Mouse (Mus musculus) heart, embryonic 14.5 days (tissue): ENCODE measurements around the gene Kctd18. TPM values are rescaled to one million over a fixed set of nuclear protein-coding genes. Genes with fewer than 3 reads are reported as not detected.

Experiments
- ATAC-seq: fragments of 200-750 bp; cut with Nextera tagmentation; 2 replicates; pipeline ENCODE4 v1.8.0; 2017; ENCODE audit warnings: low read depth, moderate TSS enrichment; ENCODE audit not compliant: insufficient number of reproducible peaks, insufficient read depth, low FRiP score
- H3K27ac ChIP-seq, 2 experiments: fragments of 200-500 bp in 1 of 2; fragments of 300-500 bp in 1 of 2; sonication (generic) in 1 of 2; replicated peaks in 1 of 2; 2 replicates each; pipeline ENCODE4 v1.5.1; 2012 to 2014; ENCODE audit warnings: low read depth in 2 of 2, low read length in 2 of 2, control low read depth in 1 of 2, mild to moderate bottlenecking in 1 of 2, mixed read lengths in 1 of 2; ENCODE audit not compliant: control insufficient read depth in 1 of 2, insufficient read depth in 1 of 2
- H3K27me3 ChIP-seq: fragments of 300-500 bp; sonication (generic); 2 replicates; pipeline ENCODE4 v1.6.1; 2014; ENCODE audit warnings: mild to moderate bottlenecking, low read length, control low read depth; ENCODE audit not compliant: control insufficient read depth, insufficient read depth
- H3K36me3 ChIP-seq: fragments of 300-500 bp; sonication (generic); 2 replicates; pipeline ENCODE4 v1.6.1; 2014; ENCODE audit warnings: mild to moderate bottlenecking, control low read depth, low read length, mixed read lengths; ENCODE audit not compliant: control insufficient read depth, insufficient read depth
- H3K4me1 ChIP-seq, 2 experiments: fragments of 200-500 bp in 1 of 2; fragments of 300-500 bp in 1 of 2; sonication (generic) in 1 of 2; 2 replicates each; pipeline ENCODE4 v1.6.1; 2012 to 2014; ENCODE audit warnings: low read length in 2 of 2, control low read depth in 1 of 2, mixed read lengths in 1 of 2; ENCODE audit not compliant: control insufficient read depth in 2 of 2, insufficient read depth in 2 of 2
- H3K4me2 ChIP-seq: fragments of 300-500 bp; sonication (generic); 2 replicates; pipeline ENCODE4 v1.6.1; 2014; ENCODE audit warnings: mild to moderate bottlenecking, low read length
- H3K4me3 ChIP-seq, 2 experiments: fragments of 200-500 bp in 1 of 2; fragments of 300-500 bp in 1 of 2; sonication (generic) in 1 of 2; 2 replicates each; pipeline ENCODE4 v1.5.1; 2012 to 2014; ENCODE audit warnings: low read length in 2 of 2, mild to moderate bottlenecking in 2 of 2, control low read depth in 1 of 2, low read depth in 1 of 2, moderate library complexity in 1 of 2; ENCODE audit not compliant: control insufficient read depth in 1 of 2, insufficient read depth in 1 of 2
- H3K9ac ChIP-seq: fragments of 300-500 bp; sonication (generic); 2 replicates; pipeline ENCODE4 v1.6.1; 2014; ENCODE audit warnings: mild to moderate bottlenecking, low read length
- H3K9me3 ChIP-seq: fragments of 300-500 bp; sonication (generic); 2 replicates; pipeline ENCODE4 v1.6.1; 2016; ENCODE audit warnings: low read length, control low read depth; ENCODE audit not compliant: control insufficient read depth
- WGBS: fragments of 180-500 bp; shearing (Covaris S2); extraction: QIAGEN DNeasy Blood & Tissue Kit; methylation state at CpG from one replicate; pipeline ENCODE4 v1.1.7; 2014; 5-methylcytosine and 5-hydroxymethylcytosine counted together
- polyA plus RNA-seq: library from polyadenylated mRNA; unstranded; fragments of >200 nt; fragmentation: Nextera tagmentation; extraction: Ambion mirVana; gene quantifications from 2 replicates; pipeline ENCODE4 v1.2.1, GENCODE M21; 2014

Kctd18 gene
- polyA plus RNA-seq, 1 experiment from 2014 or later, result 11.3 TPM

DNA sequence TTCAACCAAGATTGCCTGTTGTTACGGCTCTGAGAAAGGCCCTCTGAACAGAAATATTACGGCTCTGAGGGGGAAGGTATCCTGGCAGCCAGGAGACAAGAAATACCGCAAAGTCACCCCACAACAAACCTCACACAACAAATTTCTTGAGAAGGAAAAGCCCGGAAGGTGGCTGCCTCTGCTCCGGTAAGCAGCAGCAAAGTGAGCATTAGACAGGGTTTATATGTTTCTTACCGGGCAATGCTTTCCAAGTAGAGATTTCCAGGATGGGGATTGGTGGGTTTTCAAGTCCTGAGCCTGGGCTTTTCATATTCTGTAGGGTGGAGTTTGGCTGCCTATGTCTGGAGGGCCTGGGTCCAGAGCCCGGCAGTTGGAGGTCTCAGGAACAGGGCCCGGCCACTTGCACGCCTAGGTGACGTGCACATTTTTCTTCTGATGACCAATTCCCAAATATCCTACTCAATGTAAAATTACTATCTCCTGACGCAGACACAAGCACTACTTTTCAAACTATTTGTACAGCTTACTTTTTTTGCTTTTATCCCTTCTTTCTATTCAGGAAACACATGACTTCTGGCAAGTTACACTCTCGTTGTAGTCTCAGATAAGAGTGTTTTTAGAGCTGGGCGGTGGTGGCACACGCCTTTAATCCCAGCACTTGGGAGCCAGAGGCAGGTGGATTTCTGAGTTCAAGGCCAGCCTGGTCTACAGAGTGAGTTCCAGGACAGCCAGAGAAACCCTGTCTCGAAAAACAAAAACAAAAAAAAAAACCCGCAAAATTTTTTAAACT lies 65.0 kb downstream of the Kctd18 start:
- no peak overlapping the region for H3K4me2 ChIP-seq
- peaks cover 48% of the 10 kb centered on the region for H3K36me3 ChIP-seq
- no peak overlapping the region for H3K27ac ChIP-seq
- H3K4me1 ChIP-seq, result no peaks in the 10 kb centered on the region
- H3K9ac ChIP-seq, result no peak overlapping the region
- H3K4me3 ChIP-seq, result no peak overlapping the region
- 75% methylated on average over 16 of the region's 16 CpGs for WGBS
- H3K9me3 ChIP-seq, result no peaks in the 10 kb centered on the region
- H3K27me3 ChIP-seq, result no peaks in the 10 kb centered on the region
- ATAC-seq, result no peak

GRCm38 (mm10) chr1:57952509-57952908 lies 66.2 kb downstream of the Kctd18 start:
- Histone ChIP-seq H3K27ac (no peak overlapping the region), H3K4me3 (no peak overlapping the region), H3K27me3 (no peaks in the 10 kb centered on the region), H3K36me3 (peaks cover 38% of the 10 kb centered on the region), H3K4me1 (0 out of 4 replicates have a peak, but pooled peaks cover 0 to 2% of the 10 kb centered on the region in 2 experiments), H3K9me3 (no peaks in the 10 kb centered on the region), H3K9ac (no peak overlapping the region), H3K4me2 (no peak overlapping the region)
- WGBS, result 87% methylated on average over 4 of the region's 4 CpGs
- ATAC-seq, result no peak

DNA sequence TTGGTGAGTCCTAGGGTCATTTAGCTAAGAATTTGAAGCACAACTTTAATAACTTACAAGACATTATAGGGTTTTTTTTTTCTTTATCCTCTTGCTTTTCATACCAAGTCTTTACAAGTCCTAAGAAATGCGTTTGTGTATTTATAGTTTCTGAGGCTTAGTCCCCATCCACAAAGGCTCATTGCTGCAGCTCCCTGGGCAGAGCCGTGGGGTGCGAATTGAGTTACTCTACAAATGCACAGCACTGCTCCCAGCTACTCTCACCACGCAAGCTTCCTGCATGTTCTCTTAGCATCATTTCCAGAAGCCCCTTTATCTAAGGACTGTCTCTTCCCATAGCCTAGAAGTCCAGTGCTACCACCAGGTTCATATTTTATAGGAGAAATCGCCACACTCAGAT lies 69.0 kb downstream of the Kctd18 start:
- Histone ChIP-seq H3K4me1 (0 out of 4 replicates have a peak, but pooled peaks cover 0 to 2% of the 10 kb centered on the region in 2 experiments), H3K9me3 (no peaks in the 10 kb centered on the region), H3K27ac (no peak overlapping the region), H3K4me2 (no peak overlapping the region), H3K36me3 (peaks cover 26% of the 10 kb centered on the region), H3K27me3 (no peaks in the 10 kb centered on the region), H3K4me3 (no peak overlapping the region), H3K9ac (no peak overlapping the region)
- 72% methylated on average over 5 of the region's 5 CpGs for WGBS
- ATAC-seq, result no peak

- Histone ChIP-seq H3K4me1 (0 out of 4 replicates have a peak, but pooled peaks cover 0 to 2% of the 10 kb centered on the region in 2 experiments), H3K9me3 (no peaks in the 10 kb centered on the region), H3K4me2 (no peak overlapping the region), H3K9ac (no peak overlapping the region), H3K4me3 (no peak overlapping the region), H3K27me3 (no peaks in the 10 kb centered on the region), H3K36me3 (peaks cover 27% of the 10 kb centered on the region), H3K27ac (no peak overlapping the region)
- ATAC-seq, result no peak
- WGBS, result 0% methylated on average over 1 of the region's 1 CpGs
Observed at GRCm38 (mm10) chr1:57949195-57949594, 69.6 kb downstream of the Kctd18 start.

GRCm38 (mm10) chr1:57947552-57948347 lies 71.0 kb downstream of the Kctd18 start:
- no peak overlapping the region; a peak in 1 of 4 replicates for H3K27ac ChIP-seq
- H3K36me3 ChIP-seq, result peaks cover 29% of the 10 kb centered on the region
- H3K9ac ChIP-seq, result no peak overlapping the region
- no peak overlapping the region for H3K4me2 ChIP-seq
- 22% methylated on average over 2 of the region's 2 CpGs for WGBS
- no peak overlapping the region for H3K4me3 ChIP-seq
- no peaks in the 10 kb centered on the region for H3K27me3 ChIP-seq
- ATAC-seq, result no peak
- H3K9me3 ChIP-seq, result no peaks in the 10 kb centered on the region
- 0 out of 4 replicates have a peak, but pooled peaks cover 0 to 2% of the 10 kb centered on the region in 2 experiments for H3K4me1 ChIP-seq

DNA sequence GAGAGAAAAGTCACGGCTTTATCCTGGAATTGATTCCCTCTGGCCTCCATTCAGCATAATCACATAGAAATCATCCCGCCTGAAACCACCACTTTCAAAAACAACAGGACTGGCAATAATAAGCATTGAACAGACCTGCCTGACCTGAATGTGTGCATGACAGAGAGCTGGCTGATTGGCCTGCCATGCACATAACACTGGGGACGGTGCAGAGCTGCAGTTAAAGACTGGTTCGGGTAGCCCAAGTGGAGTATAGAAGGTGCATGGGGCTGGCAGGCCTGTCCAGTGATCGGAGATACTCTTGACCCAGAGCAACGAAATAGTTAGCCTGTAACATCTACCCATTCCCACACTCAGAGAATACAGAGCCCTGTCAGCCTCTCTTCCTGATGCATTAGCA lies 76.5 kb downstream of the Kctd18 start:
- H3K9me3 ChIP-seq, result no peaks in the 10 kb centered on the region
- no peak for ATAC-seq
- no peak overlapping the region for H3K4me2 ChIP-seq
- no peaks in the 10 kb centered on the region for H3K27me3 ChIP-seq
- no peak overlapping the region for H3K27ac ChIP-seq
- H3K36me3 ChIP-seq, result peaks cover 53% of the 10 kb centered on the region
- WGBS, result 86% methylated on average over 6 of the region's 6 CpGs
- H3K9ac ChIP-seq, result no peak overlapping the region
- H3K4me1 ChIP-seq, result no peaks in the 10 kb centered on the region
- H3K4me3 ChIP-seq, result no peak overlapping the region

DNA sequence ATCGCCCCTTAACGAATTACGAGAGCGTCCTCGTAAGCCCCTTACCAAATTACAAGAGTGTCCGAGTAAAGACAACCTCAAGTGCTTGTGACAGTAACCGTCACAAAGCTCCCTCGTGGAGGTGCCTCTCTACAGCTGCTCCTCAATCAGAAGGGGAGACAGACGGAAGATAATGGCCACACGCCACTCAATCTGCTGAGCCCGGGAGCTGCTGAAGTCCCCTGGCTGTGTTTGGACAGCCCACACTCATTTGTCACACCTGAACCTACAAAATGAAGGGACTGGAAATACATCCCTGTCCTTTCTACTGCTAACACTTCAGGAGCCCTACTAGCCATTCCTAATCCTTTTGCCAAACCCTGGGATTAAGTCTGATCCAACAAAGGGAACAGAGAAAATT lies 77.0 kb downstream of the Kctd18 start:
- H3K4me3 ChIP-seq, result no peak overlapping the region
- no peak for ATAC-seq
- no peaks in the 10 kb centered on the region for H3K9me3 ChIP-seq
- no peaks in the 10 kb centered on the region for H3K27me3 ChIP-seq
- no peak overlapping the region for H3K9ac ChIP-seq
- peaks cover 53% of the 10 kb centered on the region for H3K36me3 ChIP-seq
- no peak overlapping the region for H3K27ac ChIP-seq
- H3K4me2 ChIP-seq, result no peak overlapping the region
- no peaks in the 10 kb centered on the region for H3K4me1 ChIP-seq
- 38% methylated on average over 11 of the region's 11 CpGs for WGBS
